Comparison of ENCODE assay signal across 30 mouse cellular contexts in the genomic region with DNA sequence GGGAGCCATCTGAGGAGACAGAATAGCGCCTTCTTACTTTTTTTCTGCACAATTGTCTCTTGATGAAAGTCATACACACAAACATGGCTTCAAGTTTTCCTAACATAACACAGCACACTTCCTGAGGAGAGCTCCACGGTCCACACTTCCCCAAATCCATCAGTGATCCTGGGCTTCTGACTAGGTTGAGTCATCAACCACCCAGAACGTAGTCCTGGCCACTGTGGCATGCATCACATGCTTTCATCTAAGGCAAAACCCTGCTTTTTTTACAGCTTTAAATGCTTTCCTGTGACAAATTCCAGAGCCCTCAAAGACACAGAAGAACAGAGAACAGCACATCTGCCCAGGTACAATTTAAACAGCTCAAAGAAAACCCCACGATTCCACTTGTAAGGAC. TPM values are rescaled to one million over a fixed set of nuclear protein-coding genes. Genes with fewer than 3 reads are reported as not detected.
DNase-seq lines count a peak whose midpoint lies in the region; ATAC-seq and TF ChIP-seq lines count a peak whose summit lies in the region.
"Had no signal": no experiment of that assay in that cellular context is flagged by ENCODE, and none has a peak within 500 bp of the region (broad histone marks: within the 10 kb centered on the region; RNA-seq: fewer than 3 reads in every experiment).

No protein-coding gene starts in this region.

- DNase-seq in heart, embryonic 10.5 days (ENCODE audit: low spot score) = no peak
- DNase-seq in heart, postnatal 14 days = no peak
- DNase-seq in 3T3-L1 (ENCODE audit: low read depth, low spot score) (peak; percentile 62), Patski (ENCODE audit: low read depth, low spot score) (no peak)
- DNase-seq in cerebellum, postnatal 25 days = no peak
- DNase-seq in lung, postnatal 10 days = no peak
- DNase-seq: adrenal gland, adult 8-10 months; adrenal gland, postnatal 25 days; cerebellum, adult 18-20 months; cerebellum, adult 9-10 months; cerebellum, postnatal 14 days; gastrocnemius, postnatal 10 days; gastrocnemius, postnatal 36 days; heart, adult 11 months; heart, postnatal 36 days; kidney, adult 11 months had no signal

- no peak overlapping the region for H3ac ChIP-seq in myocyte (ENCODE audit: control insufficient read depth, insufficient read length)

- TF ChIP-seq CTCF in Patski (IDR thresholded peaks at IDR 0.05) = no peak

- H3K27me3 ChIP-seq in heart, embryonic 10.5 days (ENCODE audit: insufficient read depth, poor library complexity, severe bottlenecking) = no peaks in the 10 kb centered on the region
- H3K27me3 ChIP-seq in Patski (no peaks in the 10 kb centered on the region), myocyte (ENCODE audit: control insufficient read depth, insufficient read depth, insufficient read length) (no peaks in the 10 kb centered on the region)
- H3K27me3 ChIP-seq: embryonic facial prominence, embryonic 12.5 days; embryonic facial prominence, embryonic 15.5 days; forebrain, embryonic 12.5 days; forebrain, embryonic 15.5 days; heart, embryonic 13.5 days; hindbrain, embryonic 13.5 days; intestine, embryonic 15.5 days had no signal

- H3K27ac ChIP-seq in heart, embryonic 10.5 days = 0 out of 2 replicates have a peak overlapping the region, but pooled peaks have one; percentile 13
- H3K27ac ChIP-seq: embryonic facial prominence, embryonic 12.5 days; embryonic facial prominence, embryonic 15.5 days; forebrain, embryonic 12.5 days; forebrain, embryonic 15.5 days; hindbrain, embryonic 10.5 days; hindbrain, embryonic 13.5 days; intestine, embryonic 15.5 days had no signal

- CTCF ChIA-PET in Patski (lab: Charles Lee) = interaction anchor here (1.2 to 3.4 kb wide), 6 partner anchors 8 to 26 kb away, joined by 3 to 21 read pairs (median 4); no protein-coding TSS in a partner anchor

- 59% methylated on average over 4 of the region's 4 CpGs for WGBS in heart, embryonic 10.5 days

- no peak overlapping the region for H3K4me3 ChIP-seq in heart, embryonic 10.5 days
- H3K4me3 ChIP-seq in myocyte = no peak overlapping the region
- H3K4me3 ChIP-seq: embryonic facial prominence, embryonic 12.5 days; embryonic facial prominence, embryonic 15.5 days; erythroblast, embryonic 14.5 days; forebrain, embryonic 12.5 days; forebrain, embryonic 15.5 days; heart, embryonic 13.5 days; hindbrain, embryonic 10.5 days; hindbrain, embryonic 13.5 days; intestine, embryonic 15.5 days had no signal

- H3K4me1 ChIP-seq in heart, embryonic 10.5 days = peaks cover 62% of the 10 kb centered on the region

- ATAC-seq in Patski = peak; percentile 37
- ATAC-seq: activated CD4-positive, CD25-positive, alpha-beta regulatory T cell, adult 4 months; forebrain, embryonic 15.5 days; hindbrain, embryonic 16.5 days; intestine, embryonic 15.5 days had no signal

- POLR2A ChIA-PET in Patski (lab: Charles Lee) = interaction anchor here (0.6 to 2.2 kb wide), 2 partner anchors 22 to 37 kb away, joined by 3 to 5 read pairs; no protein-coding TSS in a partner anchor

- TF ChIP-seq POLR2A in myocyte (IDR thresholded peaks at IDR 0.05; ENCODE audit: insufficient read length, low read depth) = no peak

- intact Hi-C loops in heart, postnatal 14 days (cut with DNase I) = no loop called here

- H3K4me2 ChIP-seq in myocyte (ENCODE audit: low read depth) = no peak overlapping the region
- H3K4me2 ChIP-seq: embryonic facial prominence, embryonic 12.5 days; embryonic facial prominence, embryonic 15.5 days; forebrain, embryonic 12.5 days; forebrain, embryonic 15.5 days; heart, embryonic 13.5 days; hindbrain, embryonic 13.5 days; intestine, embryonic 15.5 days had no signal

- H3K36me3 ChIP-seq in heart, embryonic 10.5 days = peaks cover 20% of the 10 kb centered on the region
- H3K36me3 ChIP-seq in myocyte (ENCODE audit: control insufficient read depth, insufficient read depth) = peaks cover 8% of the 10 kb centered on the region
- H3K36me3 ChIP-seq: G1E had no signal

- no peaks in the 10 kb centered on the region for H3K9me3 ChIP-seq in heart, embryonic 10.5 days
- H3K9me3 ChIP-seq: embryonic facial prominence, embryonic 12.5 days; embryonic facial prominence, embryonic 15.5 days; forebrain, embryonic 12.5 days; forebrain, embryonic 15.5 days; G1E; heart, embryonic 13.5 days; hindbrain, embryonic 10.5 days; hindbrain, embryonic 13.5 days; intestine, embryonic 15.5 days had no signal

- peaks cover 82% of the 10 kb centered on the region for H3K79me2 ChIP-seq in myocyte (ENCODE audit: control insufficient read depth, insufficient read depth)

- in situ Hi-C loops in Patski (cut with MboI; ENCODE audit: low pct_unique_long_range_greater_than_20kb) = no loop called here

TF ChIP-seq in myocyte, 11 proteins besides CTCF, POLR2A, EP300 and RAD21:
- peak; percentile 12 for TF ChIP-seq USF1 (IDR thresholded peaks at IDR 0.05; ENCODE audit: low read depth)
- TF ChIP-seq MAX (IDR thresholded peaks at IDR 0.05; ENCODE audit: low read depth) = no peak

RNA-seq across cellular contexts. Expression of a gene that starts 24.0 kb away (rescaled TPM):
- polyA plus RNA-seq in heart, embryonic 10.5 days (2016; fragmentation: Nextera tagmentation; extraction: Ambion mirVana) = 7.8 and 10.9 TPM in 2 replicates
- 10 to 100 TPM; 33.9 to 38.5 TPM for total RNA-seq in heart, postnatal 14 days (2021)
- polyA plus RNA-seq in Patski (2021) (36.4 TPM), myocyte (2012; fragmentation: generic; extraction: Trizol) (11.9 TPM)
- total RNA-seq: CH12.LX had no signal
- polyA plus RNA-seq: erythroblast, embryonic 14.5 days; G1E had no signal

RNA-seq across cellular contexts. Expression of a gene that starts 38.5 kb away (rescaled TPM):
- polyA plus RNA-seq in heart, embryonic 10.5 days (2016; fragmentation: Nextera tagmentation; extraction: Ambion mirVana) = 167 and 170 TPM in 2 replicates
- 100 to 1,000 TPM; 215 to 228 TPM for total RNA-seq in heart, postnatal 14 days (2021)
- 196 TPM for polyA plus RNA-seq in Patski (2021)
- 186 TPM for polyA plus RNA-seq in myocyte (2012; fragmentation: generic; extraction: Trizol)

RNA-seq across cellular contexts. Expression of a gene that starts 50.1 kb away (rescaled TPM):
- 10.9 and 17.0 TPM in 2 replicates for polyA plus RNA-seq in heart, embryonic 10.5 days (2016; fragmentation: Nextera tagmentation; extraction: Ambion mirVana)
- 10 to 100 TPM; 74.4 to 93.8 TPM for total RNA-seq in heart, postnatal 14 days (2021)
- polyA plus RNA-seq in Patski (2021) = 19.9 TPM
- polyA plus RNA-seq in myocyte (2012; fragmentation: generic; extraction: Trizol) = 23.3 TPM
